In the genomic region with DNA sequence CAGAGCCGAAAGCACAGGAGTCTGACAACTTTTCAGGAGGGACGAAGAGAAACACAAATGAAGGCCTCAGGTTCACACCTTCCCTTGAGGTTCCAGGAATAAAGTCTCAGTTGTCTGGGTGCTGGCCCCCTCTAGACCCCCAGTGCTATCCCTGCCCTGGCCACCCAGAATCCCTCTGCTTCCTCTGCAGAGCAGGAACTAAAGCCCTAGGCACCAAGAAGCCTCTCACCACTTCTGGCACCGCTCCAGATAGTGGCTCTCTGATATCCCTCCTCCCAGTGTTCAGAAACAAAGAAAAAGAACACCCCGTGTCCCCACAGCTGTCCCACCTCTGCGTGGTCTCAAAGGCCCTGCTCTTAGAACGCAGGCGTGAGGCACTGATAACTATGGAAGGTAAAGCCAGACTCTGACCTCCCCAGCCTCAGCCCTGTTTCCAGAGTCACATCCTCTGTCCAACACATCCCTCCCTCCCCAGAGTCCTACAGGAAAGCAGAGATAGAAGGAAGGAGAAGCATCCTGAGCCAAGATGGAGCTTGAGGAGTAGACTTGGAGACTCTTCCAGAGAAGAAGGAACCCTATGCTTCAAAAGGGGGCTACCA, we compare ENCODE assay signal across 8 mouse cellular contexts. TPM values are rescaled to one million over a fixed set of nuclear protein-coding genes. Genes with fewer than 3 reads are reported as not detected.
DNase-seq lines count a peak whose midpoint lies in the region; ATAC-seq lines count a peak whose summit lies in the region.

A gene (plus strand): TSS at position 549 of the 599 bp plus-strand sequence.

- no peaks in the 10 kb centered on the region for H3K36me3 ChIP-seq in embryonic facial prominence, embryonic 11.5 days (replicated peaks; ENCODE audit: control insufficient read depth, insufficient read depth, low read depth, low read length)
- H3K36me3 ChIP-seq in heart, embryonic 12.5 days = peaks cover 61% of the 10 kb centered on the region
- H3K36me3 ChIP-seq in neural tube, embryonic 14.5 days (ENCODE audit: control insufficient read depth, insufficient read depth, low read length) = no peaks in the 10 kb centered on the region

- peak within 1 kb of the TSS; percentile 44; the same call in 1 of the 2 replicates for H3K27ac ChIP-seq in embryonic facial prominence, embryonic 11.5 days (replicated peaks; ENCODE audit: low read depth, low read length)
- peak within 1 kb of the TSS; percentile 94 for H3K27ac ChIP-seq in heart, embryonic 12.5 days (ENCODE audit: poor library complexity, severe bottlenecking)
- H3K27ac ChIP-seq in neural tube, embryonic 14.5 days (ENCODE audit: low read depth, low read length) = peak within 1 kb of the TSS; percentile 75

- 0 out of 2 replicates have a peak, but pooled peaks have one; percentile 6 for ATAC-seq in embryonic facial prominence, embryonic 11.5 days (replicated peaks; ENCODE audit: insufficient number of reproducible peaks, low FRiP score, low TSS enrichment, low read depth)
- peak; percentile 65 for ATAC-seq in heart, embryonic 12.5 days (ENCODE audit: insufficient number of reproducible peaks, low FRiP score)
- ATAC-seq in neural tube, embryonic 14.5 days (ENCODE audit: low read depth) = peak; percentile 19

- peak within 1 kb of the TSS; percentile 48 for H3K4me2 ChIP-seq in embryonic facial prominence, embryonic 11.5 days (ENCODE audit: low read depth, low read length)
- peak within 1 kb of the TSS; percentile 80 for H3K4me2 ChIP-seq in heart, embryonic 12.5 days
- H3K4me2 ChIP-seq in neural tube, embryonic 14.5 days (ENCODE audit: low read depth, low read length) = peak within 1 kb of the TSS; percentile 46

- H3K9ac ChIP-seq in embryonic facial prominence, embryonic 11.5 days (replicated peaks; ENCODE audit: low read length) = peak within 1 kb of the TSS; percentile 44
- peak within 1 kb of the TSS; percentile 80 for H3K9ac ChIP-seq in heart, embryonic 12.5 days
- H3K9ac ChIP-seq in neural tube, embryonic 14.5 days (replicated peaks; ENCODE audit: low read depth, low read length) = peak within 1 kb of the TSS; percentile 52

- peaks cover 6% of the 10 kb centered on the region for H3K4me1 ChIP-seq in embryonic facial prominence, embryonic 11.5 days (ENCODE audit: control insufficient read depth, insufficient read depth, low read length)
- peaks cover 39% of the 10 kb centered on the region for H3K4me1 ChIP-seq in heart, embryonic 12.5 days (replicated peaks)
- peaks cover 10% of the 10 kb centered on the region for H3K4me1 ChIP-seq in neural tube, embryonic 14.5 days (ENCODE audit: control insufficient read depth, insufficient read depth, low read length)

- peak; percentile 21 for DNase-seq in thymus, postnatal 14 days
- DNase-seq in thymus, postnatal 10 days (ENCODE audit: low spot score in 2 of 2) = no peak
- peak; percentile 23 for DNase-seq in embryonic facial prominence, embryonic 11.5 days (ENCODE audit: low spot score)
- peak; percentile 73 for DNase-seq in kidney, postnatal 14 days
- DNase-seq in lung, adult 18-20 months = peak; percentile 57 to 67
- no peak for DNase-seq in spleen, postnatal 36 days (ENCODE audit: low spot score in 2 of 2)

- no peaks in the 10 kb centered on the region for H3K27me3 ChIP-seq in embryonic facial prominence, embryonic 11.5 days (ENCODE audit: control insufficient read depth, insufficient read depth, low read length)
- H3K27me3 ChIP-seq in heart, embryonic 12.5 days (replicated peaks) = no peaks in the 10 kb centered on the region
- H3K27me3 ChIP-seq in neural tube, embryonic 14.5 days (ENCODE audit: control insufficient read depth, insufficient read depth, low read length) = no peaks in the 10 kb centered on the region

- no peaks in the 10 kb centered on the region for H3K9me3 ChIP-seq in embryonic facial prominence, embryonic 11.5 days (replicated peaks; ENCODE audit: control insufficient read depth, low read length)
- H3K9me3 ChIP-seq in heart, embryonic 12.5 days (replicated peaks) = no peaks in the 10 kb centered on the region
- H3K9me3 ChIP-seq in neural tube, embryonic 14.5 days (ENCODE audit: control insufficient read depth, low read length) = no peaks in the 10 kb centered on the region

- peak within 1 kb of the TSS; percentile 32 for H3K4me3 ChIP-seq in embryonic facial prominence, embryonic 11.5 days (ENCODE audit: low read depth, low read length)
- H3K4me3 ChIP-seq in heart, embryonic 12.5 days = peak within 1 kb of the TSS; percentile 60
- H3K4me3 ChIP-seq in neural tube, embryonic 14.5 days (ENCODE audit: low read depth, low read length) = peak within 1 kb of the TSS; percentile 31

- 36% methylated on average over 7 of the region's 7 CpGs for WGBS in embryonic facial prominence, embryonic 11.5 days
- 8% methylated on average over 7 of the region's 7 CpGs for WGBS in heart, embryonic 12.5 days
- 32% methylated on average over 7 of the region's 7 CpGs for WGBS in neural tube, embryonic 14.5 days

RNA-seq across cellular contexts. Expression of the gene that starts here (rescaled TPM):
- 30.4 and 32.7 TPM in 2 replicates for polyA plus RNA-seq in embryonic facial prominence, embryonic 11.5 days (2014; fragmentation: Nextera tagmentation; extraction: Ambion mirVana)
- polyA plus RNA-seq in heart, embryonic 12.5 days (2016; fragmentation: Nextera tagmentation; extraction: Ambion mirVana) = 80.3 and 81.7 TPM in 2 replicates
- polyA plus RNA-seq in neural tube, embryonic 14.5 days (2014; fragmentation: Nextera tagmentation; extraction: Ambion mirVana) = 16.7 and 26.9 TPM in 2 replicates

Comparison
In these comparisons a context has a peak if more than half of its experiments do, and no peak if none do; other contexts are left out.
1. DNase-seq: peak in thymus, postnatal 14 days (single experiment), embryonic facial prominence, embryonic 11.5 days (single experiment), kidney, postnatal 14 days (single experiment) and lung, adult 18-20 months (2 of 2); none in thymus, postnatal 10 days (0 of 2) and spleen, postnatal 36 days (0 of 2).
2. ATAC-seq: peak in every context shown above with its lines; median percentile 65 in heart, embryonic 12.5 days; 19 in neural tube, embryonic 14.5 days; 6 in embryonic facial prominence, embryonic 11.5 days.
3. H3K27ac ChIP-seq: peak in every context shown above with its lines; median percentile 94 in heart, embryonic 12.5 days; 75 in neural tube, embryonic 14.5 days; 44 in embryonic facial prominence, embryonic 11.5 days.
4. Peak in every context shown above with its lines, with median percentiles within 50 percentile points of each other: H3K4me2 ChIP-seq, H3K4me3 ChIP-seq and H3K9ac ChIP-seq.